Mouse (Mus musculus) liver, embryonic 16.5 days (tissue): ENCODE results near the gene Dsp. TPM values are rescaled to one million over a fixed set of nuclear protein-coding genes. Genes with fewer than 3 reads are reported as not detected.

Experiments used
- ATAC-seq: fragments of 200-750 bp; cut with Nextera tagmentation; 2 replicates; pipeline ENCODE4 v1.8.0; 2017; ENCODE audit warnings: low read depth, mild to moderate bottlenecking, moderate number of reproducible peaks, moderate library complexity
- H3K27ac ChIP-seq: fragments of 300-500 bp; sonication (generic); 2 replicates; pipeline ENCODE4 v1.5.1; 2014; ENCODE audit warnings: mild to moderate bottlenecking, low read length
- H3K27me3 ChIP-seq: fragments of 300-500 bp; sonication (generic); 2 replicates; pipeline ENCODE4 v1.6.1; 2014; ENCODE audit warnings: low read depth, low read length, mixed read lengths; ENCODE audit not compliant: control insufficient read depth, insufficient read depth
- H3K36me3 ChIP-seq: fragments of 300-500 bp; sonication (generic); 2 replicates; pipeline ENCODE4 v1.6.1; 2014; ENCODE audit warnings: mild to moderate bottlenecking; ENCODE audit not compliant: control insufficient read depth, insufficient read depth
- H3K4me1 ChIP-seq: fragments of 300-500 bp; sonication (generic); 2 replicates; pipeline ENCODE4 v1.6.1; 2014; ENCODE audit warnings: low read depth, low read length, mixed read lengths; ENCODE audit not compliant: control insufficient read depth
- H3K4me2 ChIP-seq: fragments of 300-500 bp; sonication (generic); 2 replicates; pipeline ENCODE4 v1.6.1; 2014; ENCODE audit warnings: low read depth, low read length, mixed read lengths
- H3K4me3 ChIP-seq: fragments of 300-500 bp; sonication (generic); 2 replicates; pipeline ENCODE4 v1.5.1; 2014; ENCODE audit warnings: low read depth, mild to moderate bottlenecking, low read length
- H3K9ac ChIP-seq: fragments of 300-500 bp; sonication (generic); 2 replicates; pipeline ENCODE4 v1.6.1; 2014; ENCODE audit warnings: low read depth, low read length
- H3K9me3 ChIP-seq: fragments of 300-500 bp; sonication (generic); replicated peaks from 2 replicates; pipeline ENCODE4 v1.6.1; 2016; ENCODE audit warnings: low read length; ENCODE audit not compliant: control insufficient read depth
- WGBS: fragments of 180-500 bp; shearing (Covaris S2); extraction: QIAGEN DNeasy Blood & Tissue Kit; methylation state at CpG from one replicate; pipeline ENCODE4 v1.1.7; 2014; ENCODE audit not compliant: insufficient replicate concordance; 5-methylcytosine and 5-hydroxymethylcytosine counted together
- polyA plus RNA-seq: library from polyadenylated mRNA; unstranded; fragments of >200 nt; fragmentation: Nextera tagmentation; extraction: Ambion mirVana; gene quantifications from 2 replicates; pipeline ENCODE4 v1.2.1, GENCODE M21; 2015

The Dsp gene
- polyA plus RNA-seq, 1 experiment from 2014 or later, result 2.1 TPM

- Histone ChIP-seq H3K27ac (peak within 1 kb of the TSS; percentile 77), H3K4me2 (peak within 1 kb of the TSS; percentile 90), H3K4me3 (peak within 1 kb of the TSS; percentile 97), H3K36me3 (no peaks in the 10 kb centered on the region), H3K9me3 (no peaks in the 10 kb centered on the region), H3K4me1 (peaks cover 12% of the 10 kb centered on the region), H3K27me3 (no peaks in the 10 kb centered on the region), H3K9ac (peak within 1 kb of the TSS; percentile 95)
- ATAC-seq, result peak; percentile 99
- under 1% methylated on average over 59 of the region's 59 CpGs for WGBS
These were observed 53.8 kb downstream of the Dsp start, which contains the start of gene Snrnp48 for GRCm38 (mm10) chr13:38204702-38205482. Gene Snrnp48, plus strand, starts transcription at chr13:38204938.

DNA sequence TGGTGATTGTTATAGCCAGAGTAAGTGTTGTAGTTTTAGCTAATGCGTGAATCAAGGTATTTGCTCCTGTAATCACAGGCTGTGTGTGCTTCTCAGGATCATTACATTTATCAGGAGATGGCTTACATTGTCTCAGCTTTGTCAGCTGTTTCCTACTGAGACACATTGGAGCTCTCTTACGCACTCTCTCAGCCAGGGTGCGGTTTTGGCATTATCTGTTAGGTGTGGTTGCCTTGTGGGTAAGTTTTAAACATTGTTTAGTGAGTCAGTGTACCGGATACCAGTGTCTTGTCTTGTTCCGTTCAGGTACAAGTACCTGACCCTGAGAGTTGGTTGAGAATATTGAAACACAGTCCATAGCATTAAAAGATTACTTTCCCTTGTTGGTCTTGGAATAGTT lies 60.0 kb downstream of the Dsp start:
- WGBS, result 39% methylated on average over 5 of the region's 5 CpGs
- H3K9me3 ChIP-seq, result no peaks in the 10 kb centered on the region
- no peak overlapping the region for H3K4me2 ChIP-seq
- no peak overlapping the region for H3K4me3 ChIP-seq
- peaks cover 7% of the 10 kb centered on the region for H3K4me1 ChIP-seq
- H3K27ac ChIP-seq, result no peak overlapping the region
- peaks cover 15% of the 10 kb centered on the region; the same call in 1 of the 2 replicates for H3K36me3 ChIP-seq
- no peak for ATAC-seq
- H3K9ac ChIP-seq, result no peak overlapping the region
- no peaks in the 10 kb centered on the region for H3K27me3 ChIP-seq

DNA sequence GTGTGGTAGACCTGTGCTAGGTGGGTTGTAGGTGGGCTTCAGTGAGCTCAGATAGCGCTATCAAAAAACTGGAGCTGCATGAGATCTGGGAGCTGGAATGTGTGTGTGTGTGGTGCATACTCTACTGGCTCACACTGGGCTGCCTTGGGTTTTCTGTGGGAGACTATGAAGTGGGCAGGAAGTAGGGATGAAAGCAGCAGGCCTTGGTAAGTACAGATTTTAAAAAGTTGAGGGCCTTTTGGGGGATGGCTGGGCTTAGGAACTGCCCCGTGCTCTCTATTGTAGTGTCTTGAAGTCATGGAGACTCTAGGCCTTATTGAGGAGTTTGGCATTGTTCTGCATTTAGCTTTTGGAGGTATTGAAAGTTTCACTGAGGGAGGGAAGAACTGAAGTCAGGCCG lies 67.6 kb downstream of the Dsp start:
- Histone ChIP-seq H3K4me1 (no peaks in the 10 kb centered on the region), H3K9ac (no peak overlapping the region), H3K27ac (no peak overlapping the region), H3K27me3 (no peaks in the 10 kb centered on the region), H3K36me3 (peaks cover 52% of the 10 kb centered on the region), H3K9me3 (no peaks in the 10 kb centered on the region), H3K4me2 (no peak overlapping the region), H3K4me3 (no peak overlapping the region)
- WGBS, result 85% methylated on average over 3 of the region's 3 CpGs
- no peak for ATAC-seq

DNA sequence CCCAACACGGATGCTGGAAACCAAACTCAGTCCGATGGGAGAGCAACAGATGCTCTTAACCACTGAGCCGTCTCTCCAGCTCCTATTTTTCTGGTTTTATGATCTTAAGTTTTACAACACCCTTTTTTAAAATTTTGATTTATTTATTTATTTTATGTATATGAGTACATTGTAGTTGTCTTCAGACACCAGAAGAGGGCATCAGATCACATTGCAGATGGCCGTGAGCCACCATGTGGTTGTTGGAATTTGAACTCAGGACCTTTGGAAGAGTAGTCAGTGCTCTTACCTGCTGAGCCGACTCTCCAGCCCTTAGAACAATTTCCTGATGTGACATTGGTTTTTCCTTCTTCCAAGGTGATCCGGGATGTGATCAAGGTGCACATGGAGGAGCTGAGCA lies 69.2 kb downstream of the Dsp start:
- H3K9ac ChIP-seq, result no peak overlapping the region
- H3K4me3 ChIP-seq, result no peak overlapping the region
- H3K27me3 ChIP-seq, result no peaks in the 10 kb centered on the region
- peaks cover 63% of the 10 kb centered on the region for H3K36me3 ChIP-seq
- WGBS, result 78% methylated on average over 6 of the region's 6 CpGs
- H3K4me2 ChIP-seq, result no peak overlapping the region
- no peak overlapping the region for H3K27ac ChIP-seq
- ATAC-seq, result no peak
- no peaks in the 10 kb centered on the region for H3K4me1 ChIP-seq
- no peaks in the 10 kb centered on the region for H3K9me3 ChIP-seq

DNA sequence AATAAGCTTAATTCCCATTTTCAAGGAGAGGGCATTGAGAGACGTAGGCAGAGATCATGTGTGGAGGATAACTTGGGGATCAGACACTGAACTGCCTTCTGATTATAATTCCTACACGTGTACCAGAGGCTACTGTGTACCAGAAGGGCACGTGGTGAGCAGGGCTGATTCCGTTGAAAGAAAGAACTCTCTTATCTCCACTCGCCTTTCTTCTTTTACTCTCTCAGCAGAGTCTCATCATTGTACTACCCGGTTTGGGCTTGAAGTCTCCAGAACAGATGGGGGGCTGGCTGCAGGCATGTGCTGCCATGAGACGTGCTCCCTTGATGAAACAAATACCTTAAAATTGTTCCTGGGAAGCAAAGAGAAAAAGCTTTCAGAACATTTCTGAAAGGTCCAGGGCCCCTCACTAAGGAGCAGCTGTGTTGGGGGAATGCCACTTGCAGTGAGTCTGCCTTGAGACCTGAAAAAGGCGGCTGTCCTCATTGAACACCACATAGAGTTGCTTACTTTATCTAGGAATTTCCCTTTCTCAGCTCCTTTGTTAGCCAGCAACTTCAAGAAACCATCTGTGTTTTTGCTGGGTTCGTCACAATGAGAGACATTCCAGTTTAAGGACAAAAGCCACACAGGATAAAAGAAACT lies 79.2 kb downstream of the Dsp start:
- WGBS, result 51% methylated on average over 9 of the region's 9 CpGs
- H3K36me3 ChIP-seq, result peaks cover 18% of the 10 kb centered on the region
- no peaks in the 10 kb centered on the region for H3K9me3 ChIP-seq
- no peaks in the 10 kb centered on the region for H3K4me1 ChIP-seq
- H3K27me3 ChIP-seq, result no peaks in the 10 kb centered on the region
- H3K9ac ChIP-seq, result no peak overlapping the region
- H3K4me2 ChIP-seq, result no peak overlapping the region
- no peak for ATAC-seq
- no peak overlapping the region for H3K4me3 ChIP-seq
- H3K27ac ChIP-seq, result no peak overlapping the region

GRCm38 (mm10) chr13:38232411-38232810 lies 81.3 kb downstream of the Dsp start:
- Histone ChIP-seq H3K4me1 (no peaks in the 10 kb centered on the region), H3K36me3 (peaks cover 13% of the 10 kb centered on the region), H3K27ac (no peak overlapping the region), H3K4me3 (no peak overlapping the region), H3K4me2 (no peak overlapping the region), H3K9ac (no peak overlapping the region), H3K9me3 (no peaks in the 10 kb centered on the region), H3K27me3 (no peaks in the 10 kb centered on the region)
- 59% methylated on average over 4 of the region's 4 CpGs for WGBS
- no peak for ATAC-seq

DNA sequence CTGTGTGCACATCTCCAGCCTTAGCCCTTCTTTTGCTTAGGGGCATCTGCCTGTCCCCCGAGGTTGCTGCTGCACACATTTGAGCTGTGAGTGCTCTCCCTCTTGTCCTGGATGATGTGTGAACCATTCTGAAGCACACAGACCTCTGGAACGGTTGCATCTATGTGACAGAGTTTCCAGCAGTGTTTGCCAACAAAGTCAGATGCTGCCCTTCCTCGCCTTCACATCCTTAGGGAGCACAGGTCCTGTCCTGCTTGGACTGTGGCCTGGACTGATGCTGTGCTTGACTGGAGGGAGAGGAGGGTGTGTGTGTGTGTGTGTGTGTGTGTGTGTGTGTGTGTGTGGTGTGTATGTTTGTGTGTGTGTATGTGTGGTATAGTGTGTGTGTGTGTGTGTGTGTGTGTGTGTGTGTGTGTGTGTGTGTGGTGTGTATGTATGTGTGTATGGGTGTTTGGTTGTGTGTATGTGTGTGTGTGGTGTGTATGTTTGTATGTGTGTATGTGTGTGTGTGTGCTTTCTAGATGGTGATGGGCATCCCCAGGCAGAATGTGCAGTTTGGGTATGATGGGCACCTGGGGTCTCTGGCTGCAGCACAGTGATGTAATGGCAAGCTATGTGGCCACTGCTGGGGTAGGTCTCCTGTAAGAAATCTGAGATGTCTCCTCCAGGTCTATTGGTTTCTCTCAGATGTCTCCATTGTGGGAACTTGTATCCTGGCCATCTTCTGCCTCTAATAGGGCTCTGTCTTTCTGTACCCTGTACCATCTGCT lies 81.9 kb downstream of the Dsp start:
- no peak overlapping the region for H3K27ac ChIP-seq
- no peaks in the 10 kb centered on the region for H3K9me3 ChIP-seq
- H3K27me3 ChIP-seq, result no peaks in the 10 kb centered on the region
- H3K4me2 ChIP-seq, result no peak overlapping the region
- H3K4me3 ChIP-seq, result no peak overlapping the region
- no peak for ATAC-seq
- peaks cover 12% of the 10 kb centered on the region for H3K36me3 ChIP-seq
- no peaks in the 10 kb centered on the region for H3K4me1 ChIP-seq
- H3K9ac ChIP-seq, result no peak overlapping the region
- WGBS, result 50% methylated on average over 3 of the region's 3 CpGs

GRCm38 (mm10) chr13:38234651-38235050 lies 83.6 kb downstream of the Dsp start:
- no peaks in the 10 kb centered on the region for H3K4me1 ChIP-seq
- no peak overlapping the region for H3K9ac ChIP-seq
- H3K27ac ChIP-seq, result no peak overlapping the region
- ATAC-seq, result no peak
- H3K4me2 ChIP-seq, result no peak overlapping the region
- no peaks in the 10 kb centered on the region for H3K36me3 ChIP-seq
- H3K4me3 ChIP-seq, result no peak overlapping the region
- no peaks in the 10 kb centered on the region for H3K27me3 ChIP-seq
- WGBS, result 49% methylated on average over 5 of the region's 5 CpGs
- no peaks in the 10 kb centered on the region for H3K9me3 ChIP-seq

GRCm38 (mm10) chr13:38235370-38235769 lies 84.3 kb downstream of the Dsp start:
- no peak overlapping the region for H3K9ac ChIP-seq
- no peaks in the 10 kb centered on the region for H3K27me3 ChIP-seq
- no peaks in the 10 kb centered on the region for H3K9me3 ChIP-seq
- no peak overlapping the region for H3K4me3 ChIP-seq
- H3K36me3 ChIP-seq, result no peaks in the 10 kb centered on the region
- H3K27ac ChIP-seq, result no peak overlapping the region
- 58% methylated on average over 3 of the region's 3 CpGs for WGBS
- no peak overlapping the region for H3K4me2 ChIP-seq
- no peak for ATAC-seq
- H3K4me1 ChIP-seq, result no peaks in the 10 kb centered on the region
